Mouse (Mus musculus): Measurements from ENCODE around the gene Pard3b.

DNA sequence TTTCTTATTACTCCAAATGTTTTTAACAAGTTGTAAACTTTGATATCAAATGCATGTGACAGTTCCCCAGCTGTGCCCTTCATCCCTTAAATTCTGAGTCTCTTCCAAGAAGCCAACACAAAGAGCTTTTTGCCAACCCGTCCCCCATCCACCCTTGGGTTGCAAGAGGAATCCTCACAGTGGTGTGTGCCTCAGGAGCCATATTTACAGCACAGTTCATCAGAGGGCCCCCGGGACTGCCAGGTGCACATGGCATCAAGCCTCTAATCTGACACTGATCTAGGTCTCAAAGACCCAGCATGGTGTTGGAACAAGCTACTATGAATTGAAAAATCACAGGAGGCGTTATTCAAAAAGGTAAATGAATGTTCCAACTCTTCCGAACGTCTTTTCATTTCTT is 980.8 kb downstream of the Pard3b start:
- TF ChIP-seq CTCF (conservative IDR thresholded peaks at IDR 0.05 in 1 of 2, IDR thresholded peaks at IDR 0.05 in 1 of 2; ENCODE audit: low read depth in 2 of 2, low read length in 2 of 2) (no peak), CHD1 (IDR thresholded peaks at IDR 0.05; ENCODE audit: low read depth, low read length) (no peak), NELFE (IDR thresholded peaks at IDR 0.05; ENCODE audit: low read depth, low read length) (no peak), POLR2A (IDR thresholded peaks at IDR 0.05; ENCODE audit: low read depth, low read length) (no peak), JUND (conservative IDR thresholded peaks at IDR 0.05; ENCODE audit: low read depth, low read length) (no peak), ETS1 (conservative IDR thresholded peaks at IDR 0.05; ENCODE audit: low read depth, low read length) (no peak), EP300 (IDR thresholded peaks at IDR 0.05; ENCODE audit: low read length) (no peak)
